Mouse (Mus musculus) heart, embryonic 13.5 days (tissue): Measurements from ENCODE around the gene Arhgap8. TPM values are rescaled to one million over a fixed set of nuclear protein-coding genes. Genes with fewer than 3 reads are reported as not detected.
"Not testable (repeated sequence)": the region's sequence is repeated elsewhere in the genome, so short reads cannot be mapped to it uniquely, and the experiment has no call there.

Experiments
- ATAC-seq: fragments of 200-750 bp; cut with Nextera tagmentation; 2 replicates; pipeline ENCODE4 v1.8.0; 2017; ENCODE audit warnings: moderate TSS enrichment; ENCODE audit not compliant: insufficient number of reproducible peaks, low FRiP score, low TSS enrichment; ENCODE audit errors: extremely low read depth
- H3K27ac ChIP-seq: fragments of 300-500 bp; sonication (generic); replicated peaks from 2 replicates; pipeline ENCODE4 v1.5.1; 2015; ENCODE audit warnings: moderate library complexity, mild to moderate bottlenecking, inconsistent platforms
- H3K27me3 ChIP-seq: fragments of 300-500 bp; sonication (generic); replicated peaks from 2 replicates; pipeline ENCODE4 v1.6.1; 2015; ENCODE audit warnings: mild to moderate bottlenecking, inconsistent platforms
- H3K36me3 ChIP-seq: fragments of 300-500 bp; sonication (generic); 2 replicates; pipeline ENCODE4 v1.6.1; 2015; ENCODE audit warnings: mild to moderate bottlenecking, inconsistent platforms
- H3K4me1 ChIP-seq: fragments of 300-500 bp; sonication (generic); 2 replicates; pipeline ENCODE4 v1.6.1; 2015; ENCODE audit warnings: inconsistent platforms
- H3K4me2 ChIP-seq: fragments of 300-500 bp; sonication (generic); 2 replicates; pipeline ENCODE4 v1.6.1; 2015; ENCODE audit warnings: inconsistent platforms, mild to moderate bottlenecking, moderate library complexity
- H3K4me3 ChIP-seq: fragments of 300-500 bp; sonication (generic); 2 replicates; pipeline ENCODE4 v1.5.1; 2015; ENCODE audit warnings: moderate library complexity, mild to moderate bottlenecking, inconsistent platforms
- H3K9ac ChIP-seq: fragments of 300-500 bp; sonication (generic); 2 replicates; pipeline ENCODE4 v1.6.1; 2015; ENCODE audit warnings: inconsistent platforms, mild to moderate bottlenecking, moderate library complexity
- H3K9me3 ChIP-seq: fragments of 300-500 bp; sonication (generic); 2 replicates; pipeline ENCODE4 v1.6.1; 2016; ENCODE audit warnings: inconsistent platforms
- WGBS: fragments of 180-500 bp; shearing (Covaris S2); methylation state at CpG from one replicate; pipeline ENCODE4 v1.1.7; 2015; ENCODE audit warnings: mixed read lengths; 5-methylcytosine and 5-hydroxymethylcytosine counted together
- polyA plus RNA-seq: library from polyadenylated mRNA; unstranded; fragments of >200 nt; fragmentation: Nextera tagmentation; extraction: Ambion mirVana; gene quantifications from 2 replicates; pipeline ENCODE4 v1.2.1, GENCODE M21; 2015

Arhgap8 gene
- polyA plus RNA-seq, 1 experiment from 2014 or later, result 5.5 TPM

- no peaks in the 10 kb centered on the region for H3K36me3 ChIP-seq
- no peak overlapping the region for H3K9ac ChIP-seq
- H3K27me3 ChIP-seq, result no peaks in the 10 kb centered on the region
- WGBS, result 72% methylated on average over 3 of the region's 3 CpGs
- peaks cover 34% of the 10 kb centered on the region for H3K4me1 ChIP-seq
- H3K9me3 ChIP-seq, result no peaks in the 10 kb centered on the region
- H3K4me3 ChIP-seq, result no peak overlapping the region
- no peak overlapping the region for H3K4me2 ChIP-seq
- no peak for ATAC-seq
- H3K27ac ChIP-seq, result no peak overlapping the region
Observed at GRCm38 (mm10) chr15:84741573-84741972, 21.7 kb downstream of the Arhgap8 start.

GRCm38 (mm10) chr15:84743347-84743746 is 23.5 kb downstream of the Arhgap8 start:
- Histone ChIP-seq H3K4me3 (no peak overlapping the region), H3K4me2 (no peak overlapping the region), H3K9ac (no peak overlapping the region), H3K27me3 (no peaks in the 10 kb centered on the region), H3K36me3 (no peaks in the 10 kb centered on the region), H3K9me3 (no peaks in the 10 kb centered on the region), H3K27ac (no peak overlapping the region), H3K4me1 (peaks cover 34% of the 10 kb centered on the region)
- WGBS, result 16% methylated on average over 3 of the region's 3 CpGs
- ATAC-seq, result no peak

- Histone ChIP-seq H3K27me3 (no peaks in the 10 kb centered on the region), H3K9ac (0 out of 2 replicates have a peak overlapping the region, but pooled peaks have one; percentile 33), H3K9me3 (no peaks in the 10 kb centered on the region), H3K36me3 (no peaks in the 10 kb centered on the region), H3K4me2 (no peak overlapping the region), H3K4me1 (peaks cover 34% of the 10 kb centered on the region), H3K4me3 (no peak overlapping the region), H3K27ac (no peak overlapping the region)
- 14% methylated on average over 2 of the region's 2 CpGs for WGBS
- ATAC-seq, result no peak
Observed at GRCm38 (mm10) chr15:84744308-84744707, 24.5 kb downstream of the Arhgap8 start.

- 52% methylated on average over 4 of the region's 4 CpGs for WGBS
- no peak for ATAC-seq
- 0 out of 2 replicates have a peak overlapping the region, but pooled peaks have one; percentile 15 for H3K27ac ChIP-seq
Observed at GRCm38 (mm10) chr15:84745831-84746230, 26.0 kb downstream of the Arhgap8 start.

GRCm38 (mm10) chr15:84754987-84755386 is 35.1 kb downstream of the Arhgap8 start:
- Histone ChIP-seq H3K9ac (no peak overlapping the region), H3K27ac (no peak overlapping the region), H3K36me3 (0 out of 2 replicates have a peak, but pooled peaks cover 5% of the 10 kb centered on the region), H3K4me2 (no peak overlapping the region), H3K9me3 (no peaks in the 10 kb centered on the region), H3K27me3 (peaks cover 30% of the 10 kb centered on the region), H3K4me1 (peaks cover 12% of the 10 kb centered on the region), H3K4me3 (no peak overlapping the region)
- no peak; the same call in 1 of the 2 replicates for ATAC-seq
- 6% methylated on average over 3 of the region's 3 CpGs for WGBS

More at GRCm38 (mm10) chr15:84745831-84746230, 26.0 kb downstream of the Arhgap8 start:
- no peak overlapping the region for H3K9ac ChIP-seq
- H3K4me3 ChIP-seq, result no peak overlapping the region
- no peaks in the 10 kb centered on the region for H3K27me3 ChIP-seq
- H3K4me1 ChIP-seq, result peaks cover 34% of the 10 kb centered on the region
- no peak overlapping the region for H3K4me2 ChIP-seq
- H3K36me3 ChIP-seq, result no peaks in the 10 kb centered on the region
- H3K9me3 ChIP-seq, result no peaks in the 10 kb centered on the region

GRCm38 (mm10) chr15:84756426-84756825 is 36.6 kb downstream of the Arhgap8 start:
- H3K4me3 ChIP-seq, result peak overlapping the region; percentile 45
- H3K36me3 ChIP-seq, result 0 out of 2 replicates have a peak, but pooled peaks cover 5% of the 10 kb centered on the region
- WGBS, result 4% methylated on average over 22 of the region's 22 CpGs
- H3K9me3 ChIP-seq, result no peaks in the 10 kb centered on the region
- no peak overlapping the region for H3K27ac ChIP-seq
- H3K9ac ChIP-seq, result peak overlapping the region; percentile 67
- peak overlapping the region; percentile 72 for H3K4me2 ChIP-seq
- ATAC-seq, result no peak
- H3K27me3 ChIP-seq, result peaks cover 30% of the 10 kb centered on the region
- H3K4me1 ChIP-seq, result peaks cover 12% of the 10 kb centered on the region

- Histone ChIP-seq H3K9me3 (no peaks in the 10 kb centered on the region), H3K27ac (no peak overlapping the region), H3K36me3 (0 out of 2 replicates have a peak, but pooled peaks cover 5% of the 10 kb centered on the region), H3K4me3 (no peak overlapping the region), H3K4me2 (no peak overlapping the region), H3K4me1 (peaks cover 12% of the 10 kb centered on the region), H3K9ac (no peak overlapping the region), H3K27me3 (peaks cover 30% of the 10 kb centered on the region)
- WGBS, result 43% methylated on average over 4 of the region's 4 CpGs
- ATAC-seq, result no peak
Observed at GRCm38 (mm10) chr15:84758493-84758892, 38.6 kb downstream of the Arhgap8 start.

GRCm38 (mm10) chr15:84762712-84763422 is 43.0 kb downstream of the Arhgap8 start:
- H3K36me3 ChIP-seq, result 0 out of 2 replicates have a peak, but pooled peaks cover 5% of the 10 kb centered on the region
- H3K27ac ChIP-seq, result no peak overlapping the region
- no peak overlapping the region for H3K9ac ChIP-seq
- no peak for ATAC-seq
- H3K27me3 ChIP-seq, result peaks cover 4% of the 10 kb centered on the region
- no peaks in the 10 kb centered on the region for H3K9me3 ChIP-seq
- 64% methylated on average over 8 of the region's 8 CpGs for WGBS
- H3K4me1 ChIP-seq, result no peaks in the 10 kb centered on the region
- no peak overlapping the region for H3K4me2 ChIP-seq
- no peak overlapping the region for H3K4me3 ChIP-seq

GRCm38 (mm10) chr15:84763423-84763812 is 43.6 kb downstream of the Arhgap8 start:
- no peak for ATAC-seq
- H3K27ac ChIP-seq, result no peak overlapping the region
- no peak overlapping the region for H3K4me3 ChIP-seq
- no peak overlapping the region for H3K4me2 ChIP-seq
- WGBS, result 54% methylated on average over 7 of the region's 7 CpGs
- no peak overlapping the region for H3K9ac ChIP-seq
- no peaks in the 10 kb centered on the region for H3K27me3 ChIP-seq
- H3K36me3 ChIP-seq, result 0 out of 2 replicates have a peak, but pooled peaks cover 5% of the 10 kb centered on the region
- H3K4me1 ChIP-seq, result no peaks in the 10 kb centered on the region
- H3K9me3 ChIP-seq, result no peaks in the 10 kb centered on the region

- no peaks in the 10 kb centered on the region for H3K4me1 ChIP-seq
- no peak overlapping the region for H3K4me2 ChIP-seq
- H3K27ac ChIP-seq, result no peak overlapping the region
- H3K4me3 ChIP-seq, result no peak overlapping the region
- no peak overlapping the region for H3K9ac ChIP-seq
- no peaks in the 10 kb centered on the region for H3K9me3 ChIP-seq
- no peaks in the 10 kb centered on the region for H3K27me3 ChIP-seq
- WGBS, result 40% methylated on average over 10 of the region's 10 CpGs
- no peak for ATAC-seq
- H3K36me3 ChIP-seq, result no peaks in the 10 kb centered on the region
Observed at GRCm38 (mm10) chr15:84766621-84767020, 46.8 kb downstream of the Arhgap8 start.

- not testable (repeated sequence) for H3K27me3 ChIP-seq, H3K4me2 ChIP-seq
Observed at GRCm38 (mm10) chr15:84768531-84768930, 48.7 kb downstream of the Arhgap8 start.

More at GRCm38 (mm10) chr15:84768531-84768930, 48.7 kb downstream of the Arhgap8 start:
- H3K9me3 ChIP-seq, H3K27ac ChIP-seq, H3K36me3 ChIP-seq, H3K4me3 ChIP-seq, H3K9ac ChIP-seq, H3K4me1 ChIP-seq, ATAC-seq: not testable (repeated sequence)
- 66% methylated on average over 4 of the region's 4 CpGs for WGBS
